Mouse (Mus musculus) heart, postnatal 0 days (tissue): Measurements from ENCODE around the gene Serpinf2. TPM values are rescaled to one million over a fixed set of nuclear protein-coding genes. Genes with fewer than 3 reads are reported as not detected.
A peak's percentile ranks its signal among the peaks of the same experiment; 100 is the strongest.

Source experiments
- ATAC-seq: fragments of 200-750 bp; cut with Nextera tagmentation; 2 replicates; pipeline ENCODE4 v1.8.0; 2017; ENCODE audit warnings: low read depth, moderate number of reproducible peaks, moderate library complexity; ENCODE audit not compliant: insufficient read depth
- DNase-seq: peaks from one replicate; pipeline ENCODE4 v3.0.0-alpha.2; 2016; ENCODE audit warnings: low spot score
- H3K27ac ChIP-seq: fragments of 300-500 bp; sonication (generic); 2 replicates; pipeline ENCODE4 v1.5.1; 2014; ENCODE audit warnings: low read depth, mild to moderate bottlenecking
- H3K27me3 ChIP-seq: fragments of 300-500 bp; sonication (generic); 2 replicates; pipeline ENCODE4 v1.6.1; 2014; ENCODE audit warnings: low read length, mixed read lengths; ENCODE audit not compliant: control insufficient read depth, insufficient read depth
- H3K36me3 ChIP-seq: fragments of 300-500 bp; sonication (generic); replicated peaks from 2 replicates; pipeline ENCODE4 v1.6.1; 2014; ENCODE audit warnings: low read length, mixed read lengths; ENCODE audit not compliant: control insufficient read depth, insufficient read depth
- H3K4me1 ChIP-seq: fragments of 300-500 bp; sonication (generic); 2 replicates; pipeline ENCODE4 v1.6.1; 2014; ENCODE audit warnings: antibody characterized with exemption; ENCODE audit not compliant: control insufficient read depth, insufficient read depth
- H3K4me2 ChIP-seq: fragments of 300-500 bp; sonication (generic); 2 replicates; pipeline ENCODE4 v1.6.1; 2014; ENCODE audit warnings: low read depth, mild to moderate bottlenecking, low read length, moderate library complexity
- H3K4me3 ChIP-seq: fragments of 300-500 bp; sonication (generic); 2 replicates; pipeline ENCODE4 v1.5.1; 2014; ENCODE audit warnings: low read depth, low read length
- H3K9ac ChIP-seq: fragments of 300-500 bp; sonication (generic); replicated peaks from 2 replicates; pipeline ENCODE4 v1.6.1; 2014; ENCODE audit warnings: low read depth, low read length, mixed read lengths
- H3K9me3 ChIP-seq: fragments of 300-500 bp; sonication (generic); replicated peaks from 2 replicates; pipeline ENCODE4 v1.6.1; 2016; ENCODE audit warnings: low read length; ENCODE audit not compliant: control insufficient read depth
- CTCF ChIP-seq: IDR thresholded peaks from 2 replicates; pipeline ENCODE4 v1.5.1; 2016; ENCODE audit warnings: antibody characterized with exemption, control low read depth, low read depth
- EP300 ChIP-seq: IDR thresholded peaks from 2 replicates; pipeline ENCODE4 v1.6.1; 2016; ENCODE audit warnings: antibody characterized with exemption, low read depth
- WGBS: fragments of 180-500 bp; shearing (Covaris S2); extraction: QIAGEN DNeasy Blood & Tissue Kit; methylation state at CpG from one replicate; pipeline ENCODE4 v1.1.7; 2014; 5-methylcytosine and 5-hydroxymethylcytosine counted together
- polyA plus RNA-seq: library from polyadenylated mRNA; unstranded; fragments of >200 nt; fragmentation: Nextera tagmentation; extraction: Ambion mirVana; gene quantifications from 2 replicates; pipeline ENCODE4 v1.2.1, GENCODE M21; 2015
- total RNA-seq: library from RNA; depleted of rRNA; stranded (reverse); fragments of >200 nt; gene quantifications from 2 replicates; pipeline ENCODE4 v1.2.3, GENCODE M21; 2014; ENCODE audit warnings: low replicate concordance

Gene Serpinf2
- total and polyA plus RNA-seq, 2 experiments from 2014 or later: 1.2 TPM; not detected in 1

GRCm38 (mm10) chr11:75409679-75410575 lies 29.5 kb downstream of the Serpinf2 start:
- Histone ChIP-seq H3K27ac (peak overlapping the region; percentile 35; the same call in 1 of the 2 replicates), H3K9me3 (no peaks in the 10 kb centered on the region), H3K4me2 (no peak overlapping the region), H3K36me3 (0 out of 2 replicates have a peak, but pooled peaks cover under 1% of the 10 kb centered on the region), H3K27me3 (no peaks in the 10 kb centered on the region), H3K9ac (no peak overlapping the region), H3K4me1 (no peaks in the 10 kb centered on the region), H3K4me3 (no peak overlapping the region)
- no peak for TF ChIP-seq CTCF
- TF ChIP-seq EP300: no peak
- DNase-seq (no peak), ATAC-seq (no peak)
- WGBS: 68% methylated on average over 17 of the region's 17 CpGs

DNA sequence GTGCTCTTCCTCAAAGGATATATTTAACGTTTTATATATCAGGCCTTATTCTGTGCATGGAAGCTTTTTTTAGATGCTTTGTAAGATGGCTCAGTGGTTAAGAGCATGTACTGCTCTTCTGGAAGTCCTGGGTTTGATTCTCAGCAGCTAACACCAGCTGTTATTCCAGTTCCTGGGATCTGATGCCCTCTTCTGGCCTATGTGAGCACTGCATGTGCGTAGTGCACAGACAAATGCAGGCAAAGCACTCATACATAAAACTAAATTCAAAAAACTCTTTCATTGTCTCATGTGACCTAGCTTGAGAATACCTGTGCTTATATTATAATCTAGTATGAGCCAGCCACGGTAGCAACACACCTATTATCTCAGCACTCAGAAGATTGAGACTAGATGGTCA lies 32.5 kb downstream of the Serpinf2 start:
- Histone ChIP-seq H3K27me3 (no peaks in the 10 kb centered on the region), H3K4me2 (no peak overlapping the region), H3K27ac (no peak overlapping the region), H3K4me1 (peaks cover 14% of the 10 kb centered on the region; the same call in 1 of the 2 replicates), H3K9ac (no peak overlapping the region), H3K9me3 (no peaks in the 10 kb centered on the region), H3K4me3 (no peak overlapping the region), H3K36me3 (0 out of 2 replicates have a peak, but pooled peaks cover 7% of the 10 kb centered on the region)
- 38% methylated on average over 3 of the region's 3 CpGs for WGBS
- no peak for ATAC-seq
- no peak for DNase-seq
- no peak for TF ChIP-seq EP300
- TF ChIP-seq CTCF: peak; percentile 47

- WGBS: 71% methylated on average over 4 of the region's 4 CpGs
- Histone ChIP-seq H3K27me3 (no peaks in the 10 kb centered on the region), H3K4me3 (no peak overlapping the region), H3K4me1 (peaks cover 14% of the 10 kb centered on the region; the same call in 1 of the 2 replicates), H3K9ac (no peak overlapping the region), H3K4me2 (no peak overlapping the region), H3K36me3 (peaks cover 8% of the 10 kb centered on the region; the same call in 1 of the 2 replicates), H3K9me3 (no peaks in the 10 kb centered on the region), H3K27ac (no peak overlapping the region)
- TF ChIP-seq CTCF: no peak
- TF ChIP-seq EP300: no peak
- DNase-seq (no peak), ATAC-seq (no peak)
Observed at GRCm38 (mm10) chr11:75406104-75406503, 33.3 kb downstream of the Serpinf2 start.

GRCm38 (mm10) chr11:75404801-75405200 lies 34.6 kb downstream of the Serpinf2 start:
- no peak for DNase-seq
- H3K9ac ChIP-seq: no peak overlapping the region
- H3K27me3 ChIP-seq: no peaks in the 10 kb centered on the region
- H3K27ac ChIP-seq: no peak overlapping the region
- H3K36me3 ChIP-seq: peaks cover 17% of the 10 kb centered on the region
- TF ChIP-seq EP300: no peak
- no peak for TF ChIP-seq CTCF
- H3K9me3 ChIP-seq: no peaks in the 10 kb centered on the region
- ATAC-seq: no peak
- peaks cover 14% of the 10 kb centered on the region; the same call in 1 of the 2 replicates for H3K4me1 ChIP-seq
- H3K4me2 ChIP-seq: no peak overlapping the region
- no peak overlapping the region for H3K4me3 ChIP-seq
- WGBS: 91% methylated on average over 6 of the region's 6 CpGs

DNA sequence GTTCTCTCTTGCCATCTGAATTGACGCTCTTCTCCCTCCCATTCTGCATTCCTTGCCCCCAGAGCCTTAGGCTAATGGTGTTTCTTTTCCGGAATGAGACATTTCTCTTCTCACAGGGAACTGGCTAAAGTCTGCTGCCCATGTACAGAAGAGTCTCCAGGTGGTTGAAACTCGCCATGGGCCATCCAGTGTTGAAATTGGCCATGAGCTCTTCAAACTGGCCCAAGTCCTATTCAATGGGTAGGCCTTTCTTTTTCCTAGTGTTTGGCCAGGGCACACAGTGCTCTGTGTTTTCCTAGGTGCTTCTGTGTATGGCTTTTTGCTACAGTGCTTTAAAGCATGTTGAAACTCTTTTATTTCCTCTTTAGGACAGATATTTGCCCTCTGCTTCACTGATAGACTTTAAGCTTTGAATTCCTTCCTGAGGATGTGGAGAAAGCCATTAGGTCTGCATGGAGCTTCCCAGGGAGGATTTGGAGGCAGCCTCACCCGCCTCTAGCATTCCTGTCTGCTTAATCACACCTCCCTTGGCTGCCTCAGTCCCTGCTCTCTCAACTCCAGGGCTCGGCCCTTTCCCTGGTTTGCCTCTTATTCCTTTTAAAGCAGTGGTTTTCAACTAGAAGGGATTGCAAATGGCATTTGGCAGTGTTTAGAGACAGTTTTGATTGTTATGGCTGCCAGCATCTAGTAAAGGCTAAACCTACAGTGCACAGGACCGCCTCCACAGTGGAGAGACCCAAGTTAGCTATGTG lies 35.9 kb downstream of the Serpinf2 start:
- H3K4me2 ChIP-seq: no peak overlapping the region
- DNase-seq (peak; percentile 16), ATAC-seq (0 out of 2 replicates have a peak, but pooled peaks have one; percentile 37)
- peaks cover 19% of the 10 kb centered on the region for H3K36me3 ChIP-seq
- H3K4me1 ChIP-seq: peaks cover 14% of the 10 kb centered on the region; the same call in 1 of the 2 replicates
- no peak overlapping the region for H3K9ac ChIP-seq
- peak overlapping the region; percentile 82 for H3K27ac ChIP-seq
- no peak overlapping the region for H3K4me3 ChIP-seq
- WGBS: 64% methylated on average over 6 of the region's 6 CpGs
- H3K9me3 ChIP-seq: no peaks in the 10 kb centered on the region
- TF ChIP-seq EP300 (no peak), CTCF (no peak)
- no peaks in the 10 kb centered on the region for H3K27me3 ChIP-seq
